Mouse (Mus musculus): ENCODE data around the gene Tacc3. TPM values are rescaled to one million over a fixed set of nuclear protein-coding genes. Genes with fewer than 3 reads are reported as not detected.

Gene Tacc3
- total RNA-seq, 2 experiments from 2014 or later = 1.5 to 2.5 TPM

DNA sequence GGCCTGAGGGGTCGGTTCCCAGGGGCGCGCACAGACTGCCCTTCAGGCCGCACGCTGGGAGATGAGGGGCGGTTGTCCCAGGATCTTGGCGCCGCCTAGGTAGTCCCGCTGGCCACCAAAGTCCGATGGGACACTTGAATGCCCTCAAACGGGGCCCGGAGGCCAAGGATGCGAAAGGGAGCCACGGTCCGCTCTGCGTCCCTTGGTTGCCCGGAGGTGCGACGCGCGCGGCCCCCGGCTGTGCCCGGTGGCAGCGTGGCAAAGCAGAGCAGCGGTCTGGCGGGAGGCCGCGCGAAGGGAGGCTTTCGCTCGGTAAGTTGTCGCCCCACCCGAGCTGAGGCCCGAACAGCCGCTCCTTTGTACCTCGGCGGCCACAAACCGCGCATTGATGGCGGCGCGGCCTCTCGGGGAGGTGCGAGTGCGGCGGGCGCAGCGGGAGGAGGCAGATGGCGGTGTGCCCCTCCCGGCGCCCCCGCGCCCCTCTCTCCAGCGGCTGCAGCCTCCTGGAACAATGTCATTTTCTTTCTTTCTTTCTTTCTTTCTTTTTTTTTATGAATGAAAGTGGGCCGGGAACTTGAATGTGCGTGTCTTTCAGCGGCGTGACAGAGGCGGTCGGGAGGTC lies 65.2 kb downstream of the Tacc3 start:
- DNase-seq = no peak

DNA sequence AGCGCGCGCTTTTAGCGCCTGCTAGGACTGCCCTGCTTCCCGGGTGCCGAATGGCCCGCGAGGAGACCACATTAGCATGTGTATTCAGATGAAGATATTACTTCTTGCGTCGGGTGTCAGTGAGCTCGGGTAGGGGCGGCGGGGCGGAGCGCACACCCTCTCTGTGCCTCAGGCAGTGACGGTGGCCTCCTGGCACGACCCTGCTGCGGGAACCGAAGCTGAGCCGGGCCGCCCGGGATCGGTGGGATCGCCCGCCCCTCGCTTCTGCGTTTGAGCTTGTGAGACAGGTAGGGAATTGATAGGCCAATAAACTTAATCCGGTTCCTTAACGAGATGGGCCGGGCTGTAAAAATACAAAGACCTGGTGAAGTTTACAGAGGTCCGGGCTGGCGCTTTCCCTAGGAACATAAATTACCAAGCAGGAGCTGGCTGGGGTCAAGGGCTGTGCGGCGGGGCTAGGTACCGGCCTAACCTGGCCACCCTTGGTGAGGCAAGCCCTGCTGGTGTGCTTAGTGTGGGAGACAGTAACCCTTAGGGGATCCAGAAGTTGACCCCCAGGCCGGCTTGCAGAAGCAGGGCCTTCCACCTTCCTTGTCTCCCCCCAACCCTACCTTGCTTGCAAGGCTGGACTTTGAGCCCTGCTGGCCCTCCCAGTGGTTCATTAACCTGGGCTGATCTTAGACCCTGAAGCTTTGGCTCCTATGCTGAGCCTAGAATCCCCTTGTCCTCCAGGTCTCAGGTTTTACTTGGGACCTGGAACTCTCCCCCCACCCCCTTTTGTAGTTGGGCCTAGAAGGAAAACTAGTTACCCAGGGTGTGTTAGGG lies 65.9 kb downstream of the Tacc3 start:
- DNase-seq = no peak

DNA sequence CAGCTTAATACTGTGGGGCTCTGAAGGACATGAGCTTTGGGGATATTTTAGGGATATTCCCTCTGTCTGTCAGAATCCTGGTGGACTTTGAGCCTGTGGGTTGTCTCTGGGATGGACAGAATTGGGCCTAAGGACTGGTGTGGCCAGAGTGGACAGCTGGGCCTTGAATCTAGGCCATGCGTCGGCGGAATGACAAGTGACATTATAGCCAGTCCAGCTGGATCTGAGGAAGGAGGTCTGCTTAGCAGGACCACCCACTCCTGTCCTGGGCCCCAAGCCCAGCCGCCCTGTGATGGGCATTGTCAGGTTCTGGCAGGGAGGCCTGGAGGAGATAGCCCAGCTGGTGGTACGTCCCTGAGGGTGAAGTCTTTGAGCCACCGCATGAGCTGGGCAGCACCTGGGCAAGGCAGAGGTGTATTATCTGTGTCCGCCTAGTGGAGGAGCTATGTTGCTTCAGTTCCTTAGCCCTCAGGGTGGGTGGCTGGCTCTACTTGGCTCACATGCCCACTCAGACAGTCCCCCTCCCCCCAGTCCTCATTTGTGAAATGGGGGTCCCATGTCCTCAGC lies 68.2 kb downstream of the Tacc3 start:
- no peak for DNase-seq

DNA sequence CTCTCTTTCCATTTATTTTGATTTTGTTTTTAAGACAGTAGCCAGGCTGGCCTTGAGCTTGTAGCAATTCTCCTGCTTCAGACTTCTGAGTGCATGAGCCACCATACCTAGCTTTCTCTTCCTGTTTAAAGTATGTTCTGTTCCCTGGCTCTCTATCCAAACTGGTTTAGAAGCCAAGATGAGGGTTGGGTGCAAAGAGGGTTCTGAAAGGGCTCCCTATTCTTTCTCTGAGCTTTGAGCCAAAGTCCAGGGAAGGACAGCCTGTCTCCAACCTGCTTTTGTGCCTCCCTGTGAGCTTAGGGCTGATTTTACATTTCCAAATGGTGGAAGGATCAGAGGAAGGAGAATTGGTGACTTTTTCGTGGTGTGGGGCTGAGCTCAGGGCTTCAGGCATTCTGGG lies 69.0 kb downstream of the Tacc3 start:
- no peak for DNase-seq

Other genes starting within 250 kb of the Tacc3 start
- not detected for gene Nkx1-1, start 224.2 kb upstream of the Tacc3 start, total RNA-seq (2021)
- gene Fam53a, start 28.5 kb upstream of the Tacc3 start, total RNA-seq (2021) = 10 to 100 TPM; 21.6 to 28.7 TPM
- gene Gm9903, start 28.2 kb upstream of the Tacc3 start, total RNA-seq (2021) = 1 to 10 TPM in 1 of 2 experiments, under 1 TPM in 1; 0.87 to 1.2 TPM
- 10 to 100 TPM; 13.5 to 14.7 TPM for gene Slbp, start 5.6 kb upstream of the Tacc3 start, total RNA-seq (2021)
- gene Tmem129, start 288 bp downstream of the Tacc3 start, total RNA-seq (2021) = 10 to 100 TPM; 19.5 to 19.6 TPM
- gene Fgfr3, start 63.5 kb downstream of the Tacc3 start, total RNA-seq (2021) = 10 to 100 TPM; 10.3 to 11.9 TPM
- 100 to 1,000 TPM; 141 to 143 TPM for gene Letm1, start 124.7 kb downstream of the Tacc3 start, total RNA-seq (2021)
- 10 to 100 TPM; 22.2 to 22.8 TPM for gene Nsd2, start 162.6 kb downstream of the Tacc3 start, total RNA-seq (2021)

Measured in heart, adult 18-20 months (tissue).